Mouse (Mus musculus) mature B cell (primary cell): ENCODE measurements around the gene Fa2h.

Source experiments
- in situ Hi-C: fragments of 300-500 bp; cut with MboI; formaldehyde crosslinking; loops from 2 replicates; pipeline ENCODE4 v1.14.3; 2019

The Fa2h gene

GRCm38 (mm10) chr8:111393391-111394363 is at the start of gene Fa2h:
Gene Fa2h (minus strand): TSS chr8:111393824.
- in situ Hi-C loops: no loop called here

- in situ Hi-C loops: no loop called here
Measured at GRCm38 (mm10) chr8:111439189-111439588, 45.6 kb upstream of the Fa2h start.

GRCm38 (mm10) chr8:111435071-111435828 is 41.6 kb upstream of the Fa2h start:
- in situ Hi-C loops: no loop called here

GRCm38 (mm10) chr8:111424646-111425045 is 31.0 kb upstream of the Fa2h start:
- in situ Hi-C loops: no loop called here

- in situ Hi-C loops: no loop called here
Measured at GRCm38 (mm10) chr8:111424181-111424580, 30.6 kb upstream of the Fa2h start.

- in situ Hi-C loops: no loop called here
Measured at GRCm38 (mm10) chr8:111422614-111423013, 29.0 kb upstream of the Fa2h start.

GRCm38 (mm10) chr8:111419171-111419570 is 25.5 kb upstream of the Fa2h start:
- in situ Hi-C loops: no loop called here

GRCm38 (mm10) chr8:111418601-111419000 is 25.0 kb upstream of the Fa2h start:
- in situ Hi-C loops: no loop called here

- in situ Hi-C loops: no loop called here
Measured at GRCm38 (mm10) chr8:111417222-111417621, 23.6 kb upstream of the Fa2h start.

- in situ Hi-C loops: no loop called here
Measured at GRCm38 (mm10) chr8:111403391-111403790, 9.8 kb upstream of the Fa2h start.

- in situ Hi-C loops: no loop called here
Measured at GRCm38 (mm10) chr8:111391268-111391667, 2.4 kb downstream of the Fa2h start.

GRCm38 (mm10) chr8:111390837-111391236 is 2.8 kb downstream of the Fa2h start:
- in situ Hi-C loops: no loop called here

- in situ Hi-C loops: no loop called here
Measured at GRCm38 (mm10) chr8:111389581-111389980, 4.0 kb downstream of the Fa2h start.

GRCm38 (mm10) chr8:111385915-111386314 is 7.7 kb downstream of the Fa2h start:
- in situ Hi-C loops: no loop called here

- in situ Hi-C loops: no loop called here
Measured at GRCm38 (mm10) chr8:111384628-111385027, 9.0 kb downstream of the Fa2h start.

GRCm38 (mm10) chr8:111375192-111375591 is 18.4 kb downstream of the Fa2h start:
- in situ Hi-C loops: no loop called here

GRCm38 (mm10) chr8:111369711-111370110 is 23.9 kb downstream of the Fa2h start:
- in situ Hi-C loops: no loop called here

- in situ Hi-C loops: no loop called here
Measured at GRCm38 (mm10) chr8:111367350-111367749, 26.3 kb downstream of the Fa2h start.

- in situ Hi-C loops: no loop called here
Measured at GRCm38 (mm10) chr8:111366610-111367234, 26.9 kb downstream of the Fa2h start.

GRCm38 (mm10) chr8:111363489-111363888 is 30.1 kb downstream of the Fa2h start:
- in situ Hi-C loops: no loop called here

GRCm38 (mm10) chr8:111360579-111361209 is 32.9 kb downstream of the Fa2h start:
- in situ Hi-C loops: no loop called here

- in situ Hi-C loops: no loop called here
Measured at GRCm38 (mm10) chr8:111359936-111360335, 33.7 kb downstream of the Fa2h start.
